Comparison of ENCODE assay signal across 8 mouse cellular contexts in genomic region chr17:6476495-6476947, GRCm38 (mm10). TPM values are rescaled to one million over a fixed set of nuclear protein-coding genes. Genes with fewer than 3 reads are reported as not detected.
DNase-seq lines count a peak whose midpoint lies in the region; ATAC-seq and TF ChIP-seq lines count a peak whose summit lies in the region.
"Not testable (repeated sequence)": the region's sequence is repeated elsewhere in the genome, so short reads cannot be mapped to it uniquely, and the experiment has no call there.

No protein-coding gene starts in this region.

- not testable (repeated sequence) for TF ChIP-seq POLR2A in cerebellum, adult 2 months (IDR thresholded peaks at IDR 0.05; ENCODE audit: borderline replicate concordance, insufficient read depth, low read length); testis, adult 2 months (IDR thresholded peaks at IDR 0.05; ENCODE audit: control insufficient read depth, low read depth, low read length)

- H3K4me3 ChIP-seq in ES-E14 (ENCODE audit: insufficient read depth in 1 of 2, low read depth in 1 of 2, low read length in 2 of 2, poor library complexity in 1 of 2, severe bottlenecking in 1 of 2), result peak overlapping the region; percentile 71 to 85
- peak overlapping the region; percentile 54 for H3K4me3 ChIP-seq in cerebellum, adult 2 months (replicated peaks; ENCODE audit: insufficient read depth, low read depth, low read length)
- peak overlapping the region; percentile 67 for H3K4me3 ChIP-seq in forebrain, embryonic 12.5 days (replicated peaks)
- H3K4me3 ChIP-seq in heart, postnatal 0 days (ENCODE audit: low read depth, low read length), result peak overlapping the region; percentile 79
- peak overlapping the region; percentile 73 for H3K4me3 ChIP-seq in kidney, postnatal 0 days (replicated peaks; ENCODE audit: low read depth, low read length)
- H3K4me3 ChIP-seq in liver, postnatal 0 days (ENCODE audit: low read depth, low read length), result peak overlapping the region; percentile 72
- peak overlapping the region; percentile 64 for H3K4me3 ChIP-seq in midbrain, postnatal 0 days (ENCODE audit: low read depth, low read length)
- peak overlapping the region; percentile 76 for H3K4me3 ChIP-seq in testis, adult 2 months (ENCODE audit: control insufficient read depth, low read depth, low read length)

- ATAC-seq in forebrain, embryonic 12.5 days (ENCODE audit: low FRiP score), result peak; percentile 80
- ATAC-seq in heart, postnatal 0 days (ENCODE audit: insufficient read depth, low read depth), result peak; percentile 73
- peak; percentile 70 for ATAC-seq in kidney, postnatal 0 days (replicated peaks; ENCODE audit: low FRiP score, low read depth)
- peak; percentile 70 for ATAC-seq in liver, postnatal 0 days
- peak; percentile 61 for ATAC-seq in midbrain, postnatal 0 days (ENCODE audit: low FRiP score)

- not testable (repeated sequence) for H3K27ac ChIP-seq in ES-E14 (ENCODE audit: insufficient read depth, low read depth, low read length, poor library complexity, severe bottlenecking); cerebellum, adult 2 months (ENCODE audit: insufficient read depth, low read length); testis, adult 2 months (ENCODE audit: control insufficient read depth, insufficient read depth, low read depth, low read length)
- H3K27ac ChIP-seq in forebrain, embryonic 12.5 days, result peak overlapping the region; percentile 75
- H3K27ac ChIP-seq in heart, postnatal 0 days (ENCODE audit: low read depth), result peak overlapping the region; percentile 65
- peak overlapping the region; percentile 75 for H3K27ac ChIP-seq in kidney, postnatal 0 days
- peak overlapping the region; percentile 67 for H3K27ac ChIP-seq in liver, postnatal 0 days (ENCODE audit: low read depth)
- peak overlapping the region; percentile 55; the same call in 1 of the 2 replicates for H3K27ac ChIP-seq in midbrain, postnatal 0 days (ENCODE audit: low read depth, low read length)

- not testable (repeated sequence) for TF ChIP-seq EP300 in heart, postnatal 0 days (IDR thresholded peaks at IDR 0.05; ENCODE audit: low read depth); liver, postnatal 0 days (IDR thresholded peaks at IDR 0.05; ENCODE audit: low read depth)

- H3K36me3 ChIP-seq in ES-E14 (ENCODE audit: control insufficient read depth, insufficient read depth, low read length, poor library complexity, severe bottlenecking); forebrain, embryonic 12.5 days (replicated peaks); heart, postnatal 0 days (replicated peaks; ENCODE audit: control insufficient read depth, insufficient read depth, low read length); kidney, postnatal 0 days (ENCODE audit: insufficient read depth, low read length); liver, postnatal 0 days (replicated peaks; ENCODE audit: insufficient read depth, low read length); midbrain, postnatal 0 days (ENCODE audit: insufficient read depth, low read length); testis, adult 2 months (ENCODE audit: control insufficient read depth, insufficient read depth, low read length): not testable (repeated sequence)

- DNase-seq in ES-E14 (ENCODE audit: low read depth, low spot score), result peak; percentile 46
- not testable (repeated sequence) for DNase-seq in cerebellum, adult 2 months
- peak; percentile 58 for DNase-seq in heart, postnatal 0 days (ENCODE audit: low spot score)
- DNase-seq in kidney, postnatal 0 days (ENCODE audit: low spot score), result peak; percentile 69
- peak; percentile 74 for DNase-seq in liver, postnatal 0 days
- peak; percentile 65 for DNase-seq in midbrain, postnatal 0 days (ENCODE audit: low spot score)

- TF ChIP-seq CTCF in cerebellum, adult 2 months (IDR thresholded peaks at IDR 0.05; ENCODE audit: borderline replicate concordance, insufficient read depth, low read depth, low read length); heart, postnatal 0 days (IDR thresholded peaks at IDR 0.05; ENCODE audit: low read depth); kidney, postnatal 0 days (IDR thresholded peaks at IDR 0.05; ENCODE audit: low read depth); liver, postnatal 0 days (IDR thresholded peaks at IDR 0.05; ENCODE audit: low read depth); midbrain, postnatal 0 days (IDR thresholded peaks at IDR 0.05); testis, adult 2 months (IDR thresholded peaks at IDR 0.05; ENCODE audit: control insufficient read depth, insufficient read depth, insufficient replicate concordance, low read depth, low read length): not testable (repeated sequence)

- peak overlapping the region; percentile 73 for H3K9ac ChIP-seq in ES-E14 (ENCODE audit: insufficient read depth, low read depth, low read length, poor library complexity, severe bottlenecking)
- peak overlapping the region; percentile 91 for H3K9ac ChIP-seq in forebrain, embryonic 12.5 days
- peak overlapping the region; percentile 80 for H3K9ac ChIP-seq in heart, postnatal 0 days (replicated peaks; ENCODE audit: low read depth, low read length)
- peak overlapping the region; percentile 80 for H3K9ac ChIP-seq in kidney, postnatal 0 days (ENCODE audit: low read depth, low read length)
- H3K9ac ChIP-seq in liver, postnatal 0 days (replicated peaks), result peak overlapping the region; percentile 80
- H3K9ac ChIP-seq in midbrain, postnatal 0 days (replicated peaks; ENCODE audit: low read length, poor library complexity, severe bottlenecking), result peak overlapping the region; percentile 70

- H3K4me2 ChIP-seq in forebrain, embryonic 12.5 days, result peak overlapping the region; percentile 92
- H3K4me2 ChIP-seq in heart, postnatal 0 days (ENCODE audit: low read depth, low read length), result peak overlapping the region; percentile 72
- H3K4me2 ChIP-seq in kidney, postnatal 0 days (ENCODE audit: low read length), result peak overlapping the region; percentile 85
- H3K4me2 ChIP-seq in liver, postnatal 0 days (ENCODE audit: low read depth, low read length), result peak overlapping the region; percentile 79
- peak overlapping the region; percentile 83 for H3K4me2 ChIP-seq in midbrain, postnatal 0 days (ENCODE audit: low read depth, low read length, poor library complexity, severe bottlenecking)

- under 1% methylated on average over 45 of the region's 45 CpGs for WGBS in cerebellum, adult 2 months
- under 1% methylated on average over 45 of the region's 45 CpGs for WGBS in forebrain, embryonic 12.5 days
- under 1% methylated on average over 45 of the region's 45 CpGs for WGBS in heart, postnatal 0 days
- under 1% methylated on average over 45 of the region's 45 CpGs for WGBS in kidney, postnatal 0 days
- under 1% methylated on average over 45 of the region's 45 CpGs for WGBS in liver, postnatal 0 days (ENCODE audit: insufficient replicate concordance)
- WGBS in midbrain, postnatal 0 days, result under 1% methylated on average over 45 of the region's 45 CpGs

- H3K27me3 ChIP-seq in cerebellum, adult 2 months (ENCODE audit: control insufficient read depth, insufficient read depth, low read length); forebrain, embryonic 12.5 days; heart, postnatal 0 days (ENCODE audit: control insufficient read depth, insufficient read depth, low read length); kidney, postnatal 0 days (ENCODE audit: insufficient read depth, low read length); liver, postnatal 0 days (ENCODE audit: insufficient read depth, low read length); midbrain, postnatal 0 days (ENCODE audit: insufficient read depth, low read length); testis, adult 2 months (ENCODE audit: control insufficient read depth, insufficient read depth, low read length): not testable (repeated sequence)

- in situ Hi-C loops in ES-E14 (cut with MboI; ENCODE audit: low sequenced_read_pairs in 2 of 2, unreplicated experiment in 2 of 2), result not testable (repeated sequence)

- not testable (repeated sequence) for H3K4me1 ChIP-seq in ES-E14 (ENCODE audit: control insufficient read depth in 2 of 2, insufficient read depth in 2 of 2, low read length in 2 of 2, poor library complexity in 1 of 2); heart, postnatal 0 days (ENCODE audit: control insufficient read depth, insufficient read depth); kidney, postnatal 0 days (replicated peaks; ENCODE audit: insufficient read depth, low read length); liver, postnatal 0 days (ENCODE audit: insufficient read depth); midbrain, postnatal 0 days (ENCODE audit: insufficient read depth, low read length)
- H3K4me1 ChIP-seq in cerebellum, adult 2 months (ENCODE audit: control insufficient read depth, insufficient read depth, low read length), result peaks cover 18% of the 10 kb centered on the region
- peaks cover 17% of the 10 kb centered on the region for H3K4me1 ChIP-seq in forebrain, embryonic 12.5 days
- H3K4me1 ChIP-seq in testis, adult 2 months (ENCODE audit: control insufficient read depth, insufficient read depth, low read length), result peaks cover 13% of the 10 kb centered on the region

- not testable (repeated sequence) for H3K9me3 ChIP-seq in ES-E14 (ENCODE audit: control insufficient read depth, insufficient read depth, low read depth, low read length); forebrain, embryonic 12.5 days; heart, postnatal 0 days (replicated peaks; ENCODE audit: control insufficient read depth, low read length); kidney, postnatal 0 days (replicated peaks; ENCODE audit: low read length); liver, postnatal 0 days (ENCODE audit: low read length); midbrain, postnatal 0 days (ENCODE audit: low read length)

RNA-seq across cellular contexts. Expression of gene Dynlt1b, which starts 46.6 kb away (rescaled TPM):
- total RNA-seq in ES-E14 (2012; rRNA removed), result 557 and 575 TPM in 2 replicates
- polyA plus RNA-seq in cerebellum, adult 2 months (2012; rRNA removed), result 160 and 183 TPM in 2 replicates
- polyA plus RNA-seq in forebrain, embryonic 12.5 days (2016; fragmentation: Nextera tagmentation; extraction: Ambion mirVana), result 683 and 693 TPM in 2 replicates
- 214 and 264 TPM in 2 replicates for total RNA-seq in heart, postnatal 0 days (2014; rRNA removed; ENCODE audit: low replicate concordance)
- polyA plus RNA-seq in heart, postnatal 0 days (2015; fragmentation: Nextera tagmentation; extraction: Ambion mirVana), result 558 and 559 TPM in 2 replicates
- polyA plus RNA-seq in kidney, postnatal 0 days (2015; fragmentation: Nextera tagmentation; extraction: Ambion mirVana), result 569 and 632 TPM in 2 replicates
- 164 and 165 TPM in 2 replicates for polyA plus RNA-seq in liver, postnatal 0 days (2015; fragmentation: Nextera tagmentation; extraction: Ambion mirVana)
- total RNA-seq in midbrain, postnatal 0 days (2014; rRNA removed), result 443 and 625 TPM in 2 replicates
- polyA plus RNA-seq in midbrain, postnatal 0 days (2015; fragmentation: Nextera tagmentation; extraction: Ambion mirVana), result 1,251 and 1,314 TPM in 2 replicates
- 1,644 and 1,736 TPM in 2 replicates for polyA plus RNA-seq in testis, adult 2 months (2012; rRNA removed)
